In the genomic region with DNA sequence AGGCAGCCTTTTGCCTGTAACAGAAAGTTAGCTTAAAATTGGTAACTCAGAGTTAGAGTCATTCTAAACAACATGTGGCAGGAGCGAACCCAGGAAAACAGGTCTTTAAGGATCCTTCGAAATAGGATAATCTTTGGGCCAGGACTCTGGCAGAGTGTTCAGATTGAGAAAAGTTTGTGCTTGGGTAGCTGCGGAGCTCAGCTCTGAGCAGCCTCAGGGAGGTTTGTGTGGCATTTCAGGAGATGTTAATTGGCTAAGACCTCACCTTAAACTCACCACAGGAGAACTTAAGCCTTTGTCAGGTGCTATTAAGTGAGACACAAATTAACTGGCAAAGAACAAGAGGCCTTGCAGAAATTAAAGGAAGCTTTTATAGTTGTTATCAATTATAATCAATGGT, we compare ENCODE assay signal across 14 mouse cellular contexts. TPM values are rescaled to one million over a fixed set of nuclear protein-coding genes. Genes with fewer than 3 reads are reported as not detected.
A peak's percentile ranks its signal among the peaks of the same experiment; 100 is the strongest.
DNase-seq lines count a peak whose midpoint lies in the region; ATAC-seq and TF ChIP-seq lines count a peak whose summit lies in the region.
"Not testable (repeated sequence)": the region's sequence is repeated elsewhere in the genome, so short reads cannot be mapped to it uniquely, and the experiment has no call there.
"Had no signal": no experiment of that assay in that cellular context is flagged by ENCODE, and none has a peak within 500 bp of the region (broad histone marks: within the 10 kb centered on the region; RNA-seq: fewer than 3 reads in every experiment).

No protein-coding gene starts in this region.

- DNase-seq in ES-E14 (ENCODE audit: low read depth, low spot score); layer of hippocampus, adult 2 months (ENCODE audit: low spot score in 2 of 2); stomach, postnatal 0 days (ENCODE audit: low spot score): not testable (repeated sequence)
- DNase-seq in forebrain, embryonic 10.5 days (ENCODE audit: extremely low spot score, low spot score) = peak; percentile 16
- peak; percentile 3 for DNase-seq in lung, embryonic 14.5 days

- H3K9me3 ChIP-seq in ES-E14 (ENCODE audit: control insufficient read depth, insufficient read depth, low read depth, low read length); forebrain, embryonic 10.5 days; heart, embryonic 12.5 days (replicated peaks); hindbrain, embryonic 15.5 days; lung, embryonic 14.5 days (ENCODE audit: low read depth, low read length); midbrain, embryonic 16.5 days (replicated peaks; ENCODE audit: control insufficient read depth, low read length, poor library complexity, severe bottlenecking); stomach, postnatal 0 days (ENCODE audit: control insufficient read depth, low read length): not testable (repeated sequence)

- in situ Hi-C loops in ES-E14 (cut with MboI; ENCODE audit: low sequenced_read_pairs in 2 of 2, unreplicated experiment in 2 of 2) = not testable (repeated sequence)

- 6% methylated on average over 3 of the region's 3 CpGs for WGBS in forebrain, embryonic 10.5 days
- WGBS in heart, embryonic 12.5 days = 7% methylated on average over 3 of the region's 3 CpGs
- WGBS in hindbrain, embryonic 15.5 days = 21% methylated on average over 3 of the region's 3 CpGs
- 15% methylated on average over 3 of the region's 3 CpGs for WGBS in lung, embryonic 14.5 days
- WGBS in midbrain, embryonic 16.5 days = 14% methylated on average over 3 of the region's 3 CpGs
- 18% methylated on average over 3 of the region's 3 CpGs for WGBS in stomach, postnatal 0 days

- not testable (repeated sequence) for H3K36me3 ChIP-seq in ES-E14 (ENCODE audit: control insufficient read depth, insufficient read depth, low read length, poor library complexity, severe bottlenecking); forebrain, embryonic 10.5 days (replicated peaks); heart, embryonic 12.5 days; hindbrain, embryonic 15.5 days; lung, embryonic 14.5 days (ENCODE audit: insufficient read depth); midbrain, embryonic 16.5 days (ENCODE audit: control insufficient read depth, insufficient read depth, low read length); stomach, postnatal 0 days (ENCODE audit: control insufficient read depth, insufficient read depth, low read length)

- H3K9ac ChIP-seq in ES-E14 (ENCODE audit: insufficient read depth, low read depth, low read length, poor library complexity, severe bottlenecking) = peak overlapping the region; percentile 74
- not testable (repeated sequence) for H3K9ac ChIP-seq in heart, embryonic 12.5 days; hindbrain, embryonic 15.5 days; lung, embryonic 14.5 days; midbrain, embryonic 16.5 days (ENCODE audit: low read depth, low read length); stomach, postnatal 0 days (ENCODE audit: low read length)

- peak overlapping the region; percentile 74 for H3K4me2 ChIP-seq in heart, embryonic 12.5 days
- peak overlapping the region; percentile 55 for H3K4me2 ChIP-seq in hindbrain, embryonic 15.5 days
- peak overlapping the region; percentile 59 for H3K4me2 ChIP-seq in lung, embryonic 14.5 days
- peak overlapping the region; percentile 16 for H3K4me2 ChIP-seq in midbrain, embryonic 16.5 days (ENCODE audit: low read length)
- H3K4me2 ChIP-seq in stomach, postnatal 0 days (replicated peaks; ENCODE audit: low read depth) = 0 out of 2 replicates have a peak overlapping the region, but pooled peaks have one; percentile 20

- H3K4me1 ChIP-seq in ES-E14 (ENCODE audit: control insufficient read depth in 2 of 2, insufficient read depth in 2 of 2, low read length in 2 of 2, poor library complexity in 1 of 2) = peaks cover 0 to 11% of the 10 kb centered on the region in 2 experiments; a peak in 1 of 4 replicates
- not testable (repeated sequence) for H3K4me1 ChIP-seq in forebrain, embryonic 10.5 days; heart, embryonic 12.5 days (replicated peaks); hindbrain, embryonic 15.5 days (replicated peaks); lung, embryonic 14.5 days (ENCODE audit: insufficient read depth); midbrain, embryonic 16.5 days (ENCODE audit: control insufficient read depth, insufficient read depth, low read length); stomach, postnatal 0 days (replicated peaks; ENCODE audit: control insufficient read depth, insufficient read depth)

- H3K4me3 ChIP-seq in ES-E14 (ENCODE audit: insufficient read depth in 1 of 2, low read depth in 1 of 2, low read length in 2 of 2, poor library complexity in 1 of 2, severe bottlenecking in 1 of 2) = peak overlapping the region; percentile 59 to 75
- peak overlapping the region; percentile 47; the same call in 1 of the 2 replicates for H3K4me3 ChIP-seq in forebrain, embryonic 10.5 days
- peak overlapping the region; percentile 60 for H3K4me3 ChIP-seq in heart, embryonic 12.5 days
- H3K4me3 ChIP-seq in hindbrain, embryonic 15.5 days = peak overlapping the region; percentile 37; the same call in 1 of the 2 replicates
- H3K4me3 ChIP-seq in layer of hippocampus, adult 2 months = peak overlapping the region; percentile 53; the same call in 1 of the 2 replicates
- not testable (repeated sequence) for H3K4me3 ChIP-seq in lung, embryonic 14.5 days (ENCODE audit: low read depth, low read length); midbrain, embryonic 16.5 days (ENCODE audit: low read depth, low read length); stomach, postnatal 0 days (ENCODE audit: low read depth, low read length)

- peak overlapping the region; percentile 90 for H3K27ac ChIP-seq in ES-E14 (ENCODE audit: insufficient read depth, low read depth, low read length, poor library complexity, severe bottlenecking)
- H3K27ac ChIP-seq in forebrain, embryonic 10.5 days; heart, embryonic 12.5 days (ENCODE audit: poor library complexity, severe bottlenecking); hindbrain, embryonic 15.5 days (replicated peaks); layer of hippocampus, adult 2 months; lung, embryonic 14.5 days (ENCODE audit: low read depth); midbrain, embryonic 16.5 days (ENCODE audit: low read length); stomach, postnatal 0 days (replicated peaks): not testable (repeated sequence)

- not testable (repeated sequence) for H3K27me3 ChIP-seq in forebrain, embryonic 10.5 days (ENCODE audit: poor library complexity, severe bottlenecking); heart, embryonic 12.5 days (replicated peaks); hindbrain, embryonic 15.5 days; lung, embryonic 14.5 days (ENCODE audit: insufficient read depth, low read length); midbrain, embryonic 16.5 days (ENCODE audit: control insufficient read depth, insufficient read depth, low read depth, low read length); stomach, postnatal 0 days (ENCODE audit: control insufficient read depth, insufficient read depth, low read length)

- TF ChIP-seq CTCF in layer of hippocampus, adult 2 months (conservative IDR thresholded peaks at IDR 0.05); lung, embryonic 14.5 days (IDR thresholded peaks at IDR 0.05; ENCODE audit: low read depth); stomach, postnatal 0 days (IDR thresholded peaks at IDR 0.05; ENCODE audit: low read depth): not testable (repeated sequence)

- TF ChIP-seq EP300 in stomach, postnatal 0 days (optimal IDR thresholded peaks at IDR 0.05) = not testable (repeated sequence)

- not testable (repeated sequence) for ATAC-seq in heart, embryonic 12.5 days (ENCODE audit: insufficient number of reproducible peaks, low FRiP score); hindbrain, embryonic 15.5 days (ENCODE audit: low FRiP score, low read depth); lung, embryonic 14.5 days (ENCODE audit: insufficient read depth); midbrain, embryonic 16.5 days; stomach, postnatal 0 days (ENCODE audit: low FRiP score, low TSS enrichment)

RNA-seq across cellular contexts. Expression of gene Ms4a5, which starts 9.9 kb away (rescaled TPM):
- 0.53 TPM in 1 of 2 replicates, not detected in the other for total RNA-seq in ES-E14 (2012; rRNA removed)
- not detected in 2 replicates for polyA plus RNA-seq in forebrain, embryonic 10.5 days (2016; fragmentation: Nextera tagmentation; extraction: Ambion mirVana)
- polyA plus RNA-seq in heart, embryonic 12.5 days (2016; fragmentation: Nextera tagmentation; extraction: Ambion mirVana) = not detected in 2 replicates
- polyA plus RNA-seq in hindbrain, embryonic 15.5 days (2015; fragmentation: Nextera tagmentation; extraction: Ambion mirVana) = not detected in 2 replicates
- total RNA-seq in layer of hippocampus, adult 2 months (2021) = not detected
- polyA plus RNA-seq in lung, embryonic 14.5 days (2014; fragmentation: Nextera tagmentation; extraction: Ambion mirVana) = not detected in 2 replicates
- not detected in 2 replicates for polyA plus RNA-seq in midbrain, embryonic 16.5 days (2015; fragmentation: Nextera tagmentation; extraction: Ambion mirVana)
- not detected in 2 replicates for polyA plus RNA-seq in stomach, postnatal 0 days (2015; fragmentation: Nextera tagmentation; extraction: Ambion mirVana)
- total RNA-seq: adrenal gland, postnatal 10 days; granulocyte monocyte progenitor cell, adult 5-6 weeks; hematopoietic stem cell, adult 5-6 weeks; layer of hippocampus, postnatal 25 days; left cerebral cortex, postnatal 4 days had no signal
- polyA plus RNA-seq: CD4-positive, CD25-positive, alpha-beta regulatory T cell, adult 4 months had no signal

RNA-seq across cellular contexts. Expression of gene Ms4a14, which starts 20.6 kb away (rescaled TPM):
- total RNA-seq in ES-E14 (2012; rRNA removed) = 0.69 and 0.71 TPM in 2 replicates
- not detected in 2 replicates for polyA plus RNA-seq in forebrain, embryonic 10.5 days (2016; fragmentation: Nextera tagmentation; extraction: Ambion mirVana)
- polyA plus RNA-seq in heart, embryonic 12.5 days (2016; fragmentation: Nextera tagmentation; extraction: Ambion mirVana) = not detected in 2 replicates
- polyA plus RNA-seq in hindbrain, embryonic 15.5 days (2015; fragmentation: Nextera tagmentation; extraction: Ambion mirVana) = 0.09 TPM in 1 of 2 replicates, not detected in the other
- total RNA-seq in layer of hippocampus, adult 2 months (2021) = under 1 TPM in 1 of 2 experiments, not detected in 1; 0.10 TPM
- polyA plus RNA-seq in lung, embryonic 14.5 days (2014; fragmentation: Nextera tagmentation; extraction: Ambion mirVana) = 0.05 TPM in 1 of 2 replicates, not detected in the other
- not detected in 2 replicates for polyA plus RNA-seq in midbrain, embryonic 16.5 days (2015; fragmentation: Nextera tagmentation; extraction: Ambion mirVana)
- polyA plus RNA-seq in stomach, postnatal 0 days (2015; fragmentation: Nextera tagmentation; extraction: Ambion mirVana) = 0.08 and 0.10 TPM in 2 replicates
- total RNA-seq: adrenal gland, postnatal 10 days; granulocyte monocyte progenitor cell, adult 5-6 weeks; hematopoietic stem cell, adult 5-6 weeks; layer of hippocampus, postnatal 25 days had no signal
- polyA plus RNA-seq: CD4-positive, CD25-positive, alpha-beta regulatory T cell, adult 4 months had no signal

RNA-seq across cellular contexts. Expression of gene Ms4a1, which starts 27.6 kb away (rescaled TPM):
- 0.11 and 0.62 TPM in 2 replicates for total RNA-seq in ES-E14 (2012; rRNA removed)
- polyA plus RNA-seq in forebrain, embryonic 10.5 days (2016; fragmentation: Nextera tagmentation; extraction: Ambion mirVana) = not detected in 2 replicates
- polyA plus RNA-seq in heart, embryonic 12.5 days (2016; fragmentation: Nextera tagmentation; extraction: Ambion mirVana) = not detected in 2 replicates
- not detected in 2 replicates for polyA plus RNA-seq in hindbrain, embryonic 15.5 days (2015; fragmentation: Nextera tagmentation; extraction: Ambion mirVana)
- total RNA-seq in layer of hippocampus, adult 2 months (2021) = not detected
- not detected in 2 replicates for polyA plus RNA-seq in lung, embryonic 14.5 days (2014; fragmentation: Nextera tagmentation; extraction: Ambion mirVana)
- polyA plus RNA-seq in midbrain, embryonic 16.5 days (2015; fragmentation: Nextera tagmentation; extraction: Ambion mirVana) = not detected in 2 replicates
- 0.06 and 0.11 TPM in 2 replicates for polyA plus RNA-seq in stomach, postnatal 0 days (2015; fragmentation: Nextera tagmentation; extraction: Ambion mirVana)
- total RNA-seq: granulocyte monocyte progenitor cell, adult 5-6 weeks; hematopoietic stem cell, adult 5-6 weeks; layer of hippocampus, postnatal 25 days had no signal

RNA-seq across cellular contexts. Expression of gene Ms4a7, which starts 42.3 kb away (rescaled TPM):
- 0.36 and 0.42 TPM in 2 replicates for total RNA-seq in ES-E14 (2012; rRNA removed)
- not detected in 2 replicates for polyA plus RNA-seq in forebrain, embryonic 10.5 days (2016; fragmentation: Nextera tagmentation; extraction: Ambion mirVana)
- 0.27 and 1.0 TPM in 2 replicates for polyA plus RNA-seq in heart, embryonic 12.5 days (2016; fragmentation: Nextera tagmentation; extraction: Ambion mirVana)
- 4.0 and 4.4 TPM in 2 replicates for polyA plus RNA-seq in hindbrain, embryonic 15.5 days (2015; fragmentation: Nextera tagmentation; extraction: Ambion mirVana)
- under 1 TPM in 1 of 2 experiments, not detected in 1; 0.79 TPM for total RNA-seq in layer of hippocampus, adult 2 months (2021)
- polyA plus RNA-seq in lung, embryonic 14.5 days (2014; fragmentation: Nextera tagmentation; extraction: Ambion mirVana) = 3.0 and 5.0 TPM in 2 replicates
- polyA plus RNA-seq in midbrain, embryonic 16.5 days (2015; fragmentation: Nextera tagmentation; extraction: Ambion mirVana) = 1.8 and 2.1 TPM in 2 replicates
- 13.6 and 15.0 TPM in 2 replicates for polyA plus RNA-seq in stomach, postnatal 0 days (2015; fragmentation: Nextera tagmentation; extraction: Ambion mirVana)
- total RNA-seq: granulocyte monocyte progenitor cell, adult 5-6 weeks; hematopoietic stem cell, adult 5-6 weeks; layer of hippocampus, postnatal 25 days had no signal
- polyA plus RNA-seq: CD4-positive, CD25-positive, alpha-beta regulatory T cell, adult 4 months had no signal

Comparison
In these comparisons a context has a peak if more than half of its experiments do, and no peak if none do; other contexts are left out.
1. H3K4me2 ChIP-seq: peak in every context shown above with its lines; median percentile 74 in heart, embryonic 12.5 days; 59 in lung, embryonic 14.5 days; 55 in hindbrain, embryonic 15.5 days; 20 in stomach, postnatal 0 days; 16 in midbrain, embryonic 16.5 days.